Mouse (Mus musculus) lung, adult 18-20 months (tissue): ENCODE measurements around the gene Mtus2.

Experiments used
- DNase-seq, 2 experiments: peaks; one replicate each; pipeline ENCODE4 v3.0.0; 2022; ENCODE audit warnings: mixed read lengths in 2 of 2

The Mtus2 gene

DNA sequence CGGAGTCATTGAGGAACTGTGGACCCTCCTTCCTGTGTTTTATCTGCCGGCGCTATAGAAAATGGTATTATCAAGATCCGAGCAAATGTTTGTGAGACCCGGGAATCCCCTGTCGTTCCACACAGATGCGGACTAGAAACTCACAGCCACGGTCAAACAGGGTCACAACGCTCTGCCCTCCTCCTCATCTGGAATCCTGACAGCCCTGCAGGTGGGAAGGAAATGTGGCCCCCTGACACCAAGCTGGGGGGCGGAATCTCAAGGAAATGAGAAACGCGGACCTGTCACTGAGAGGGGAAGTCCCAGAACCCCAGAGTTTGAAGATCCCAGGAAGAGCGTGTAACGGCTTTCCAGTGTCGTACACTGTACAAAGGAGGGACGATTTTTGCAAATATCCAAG is 396.3 kb downstream of the Mtus2 start:
- DNase-seq = no peak

- DNase-seq = no peak
Measured at GRCm38 (mm10) chr5:148354536-148354935, 397.4 kb downstream of the Mtus2 start.

DNA sequence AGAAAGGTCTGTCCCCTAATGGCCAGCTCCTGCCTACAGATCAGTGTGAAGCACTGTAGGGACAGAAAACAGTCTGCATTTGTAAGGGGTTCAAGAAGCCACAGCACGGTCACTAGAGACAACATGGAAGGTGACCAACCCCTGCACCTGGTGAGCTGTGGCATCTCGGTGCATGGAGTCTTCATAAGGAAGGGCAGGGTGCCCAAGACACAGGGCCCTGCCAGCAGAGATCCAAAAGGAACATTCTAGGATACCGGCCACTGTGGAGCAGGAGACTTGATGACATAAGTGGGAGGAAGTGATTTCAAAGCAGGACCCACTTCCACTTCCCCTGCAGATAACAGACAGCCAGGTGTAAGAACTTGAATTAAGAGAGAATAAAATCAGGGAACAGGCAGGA is 398.7 kb downstream of the Mtus2 start:
- DNase-seq = no peak

DNA sequence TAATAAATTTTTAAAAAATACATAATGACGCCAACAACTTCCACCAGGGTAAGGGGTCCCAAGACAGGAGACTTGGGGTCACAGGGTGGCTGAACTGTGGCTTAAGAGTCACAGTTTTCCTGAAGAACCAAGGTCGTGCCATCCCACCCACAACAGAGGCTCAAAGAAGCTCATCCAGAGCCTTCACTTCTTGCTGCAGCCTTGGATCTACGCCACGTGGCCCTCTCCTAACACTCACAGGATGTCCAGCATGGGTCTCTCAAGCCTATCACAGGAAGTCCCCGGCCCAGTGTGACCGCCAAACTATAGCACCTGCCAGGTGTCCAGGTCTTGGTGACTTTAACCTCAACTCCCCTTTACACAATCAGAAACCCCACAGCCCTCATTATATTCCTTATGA is 400.0 kb downstream of the Mtus2 start:
- no peak for DNase-seq

- no peak for DNase-seq
Measured at GRCm38 (mm10) chr5:148359131-148359530, 402.0 kb downstream of the Mtus2 start.

DNA sequence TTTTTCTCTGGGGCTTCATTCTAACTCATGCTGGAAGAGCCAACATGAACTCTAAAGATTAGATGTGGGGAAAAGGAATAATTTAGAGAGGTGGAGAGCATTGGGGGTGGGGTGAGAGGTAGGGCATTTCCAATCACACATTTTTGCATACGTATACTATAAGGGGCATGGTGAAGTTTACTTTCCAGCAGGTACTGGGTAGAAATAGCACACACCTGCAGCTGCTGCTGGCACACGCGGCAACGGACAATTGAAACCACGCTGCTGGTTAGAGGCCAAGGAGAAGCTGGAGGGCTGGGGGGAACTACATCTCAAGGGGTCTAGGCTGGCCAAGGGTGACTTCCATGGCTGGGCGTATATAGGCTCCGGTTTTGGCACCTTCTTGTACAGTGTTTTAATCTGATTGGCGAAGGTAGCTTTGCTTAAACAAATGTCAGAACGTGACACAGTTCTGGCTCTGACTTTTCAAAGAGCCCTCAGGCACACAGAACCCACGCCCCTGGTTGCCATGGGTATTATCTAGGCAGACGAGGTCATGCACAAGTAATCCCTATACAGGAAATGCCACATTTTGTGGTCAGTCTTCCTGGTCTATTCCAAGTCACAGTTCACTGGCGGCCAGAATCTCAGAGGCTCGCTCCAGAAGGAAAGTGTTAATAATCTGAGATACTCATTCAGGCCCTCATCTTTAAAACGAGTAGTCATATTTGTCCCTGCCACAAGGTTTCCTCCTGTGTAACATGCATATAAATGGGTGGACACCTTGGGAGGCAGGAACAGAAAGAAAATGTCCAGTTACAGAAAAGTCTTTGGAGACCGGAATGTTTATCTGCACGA is 404.0 kb downstream of the Mtus2 start:
- DNase-seq = peak; percentile 69 to 83

- no peak for DNase-seq
Measured at GRCm38 (mm10) chr5:148361759-148362010, 404.6 kb downstream of the Mtus2 start.

- no peak for DNase-seq
Measured at GRCm38 (mm10) chr5:148362296-148362695, 405.2 kb downstream of the Mtus2 start.

- no peak for DNase-seq
Measured at GRCm38 (mm10) chr5:148363441-148364113, 406.5 kb downstream of the Mtus2 start.
